Mouse (Mus musculus) left cerebral cortex, adult 11 months (tissue): ENCODE data around the gene Tmem236.
"Not testable (repeated sequence)": the region's sequence is repeated elsewhere in the genome, so short reads cannot be mapped to it uniquely, and the experiment has no call there.

Experiments used
- DNase-seq: peaks from one replicate; pipeline ENCODE4 v3.0.0; 2022; ENCODE audit warnings: low spot score

The Tmem236 gene

GRCm38 (mm10) chr2:14192046-14192445 lies 17.7 kb downstream of the Tmem236 start:
- DNase-seq: no peak

GRCm38 (mm10) chr2:14198325-14198903 lies 24.1 kb downstream of the Tmem236 start:
- DNase-seq: not testable (repeated sequence)

- DNase-seq: no peak
These were observed 25.3 kb downstream of the Tmem236 start for GRCm38 (mm10) chr2:14199621-14200020.

GRCm38 (mm10) chr2:14200879-14201445 lies 26.6 kb downstream of the Tmem236 start:
- not testable (repeated sequence) for DNase-seq

- DNase-seq: no peak
These were observed 30.0 kb downstream of the Tmem236 start for GRCm38 (mm10) chr2:14204308-14204707.

GRCm38 (mm10) chr2:14206798-14207197 lies 32.5 kb downstream of the Tmem236 start:
- no peak for DNase-seq

- no peak for DNase-seq
These were observed 36.4 kb downstream of the Tmem236 start for GRCm38 (mm10) chr2:14210731-14211130.

- DNase-seq: no peak
These were observed 37.3 kb downstream of the Tmem236 start for GRCm38 (mm10) chr2:14211606-14212005.

- no peak for DNase-seq
These were observed 40.4 kb downstream of the Tmem236 start for GRCm38 (mm10) chr2:14214764-14215163.

GRCm38 (mm10) chr2:14216653-14217052 lies 42.3 kb downstream of the Tmem236 start:
- no peak for DNase-seq

GRCm38 (mm10) chr2:14218126-14218525 lies 43.8 kb downstream of the Tmem236 start:
- no peak for DNase-seq

GRCm38 (mm10) chr2:14224387-14224786 lies 50.1 kb downstream of the Tmem236 start:
- no peak for DNase-seq

- no peak for DNase-seq
These were observed 54.2 kb downstream of the Tmem236 start for GRCm38 (mm10) chr2:14228495-14228894.

GRCm38 (mm10) chr2:14229149-14229548 lies 54.8 kb downstream of the Tmem236 start, which contains the start of gene Mrc1:
Mrc1 (plus strand) TSS chr2:14229392.
- DNase-seq: no peak

- no peak for DNase-seq
These were observed 55.7 kb downstream of the Tmem236 start for GRCm38 (mm10) chr2:14229979-14230378.

- DNase-seq: no peak
These were observed 58.6 kb downstream of the Tmem236 start for GRCm38 (mm10) chr2:14232897-14233296.

- DNase-seq: no peak
These were observed 59.7 kb downstream of the Tmem236 start for GRCm38 (mm10) chr2:14233983-14234382.

- no peak for DNase-seq
These were observed 61.0 kb downstream of the Tmem236 start for GRCm38 (mm10) chr2:14235319-14235718.

- DNase-seq: no peak
These were observed 62.6 kb downstream of the Tmem236 start for GRCm38 (mm10) chr2:14236920-14237319.

GRCm38 (mm10) chr2:14237723-14238122 lies 63.4 kb downstream of the Tmem236 start:
- DNase-seq: no peak

- no peak for DNase-seq
These were observed 64.8 kb downstream of the Tmem236 start for GRCm38 (mm10) chr2:14239151-14239550.

- DNase-seq: no peak
These were observed 69.8 kb downstream of the Tmem236 start for GRCm38 (mm10) chr2:14244157-14244556.

GRCm38 (mm10) chr2:14244668-14245067 lies 70.3 kb downstream of the Tmem236 start:
- no peak for DNase-seq
